Mouse (Mus musculus) heart, embryonic 12.5 days (tissue): ENCODE measurements at regions not wholly inside any gene's neighbourhood (a gene's known extent, or its start where the extent isn't known, plus 50 kb on each side); places are given as distances from the start of the nearest gene placed in this dataset.

ENCODE experiments used
- ATAC-seq: fragments of 200-750 bp; cut with Nextera tagmentation; 2 replicates; pipeline ENCODE4 v1.8.0; 2017; ENCODE audit warnings: moderate TSS enrichment, moderate library complexity; ENCODE audit not compliant: insufficient number of reproducible peaks, low FRiP score
- H3K27ac ChIP-seq: fragments of 300-500 bp; sonication (generic); 2 replicates; pipeline ENCODE4 v1.5.1; 2016; ENCODE audit warnings: mild to moderate bottlenecking, moderate library complexity; ENCODE audit not compliant: poor library complexity, severe bottlenecking
- H3K27me3 ChIP-seq: fragments of 300-500 bp; sonication (generic); replicated peaks from 2 replicates; pipeline ENCODE4 v1.6.1; 2016; ENCODE audit warnings: mild to moderate bottlenecking, moderate library complexity
- H3K36me3 ChIP-seq: fragments of 300-500 bp; sonication (generic); 2 replicates; pipeline ENCODE4 v1.6.1; 2016; ENCODE audit warnings: mild to moderate bottlenecking, moderate library complexity
- H3K4me1 ChIP-seq: fragments of 300-500 bp; sonication (generic); replicated peaks from 2 replicates; pipeline ENCODE4 v1.6.1; 2016; ENCODE audit warnings: mild to moderate bottlenecking
- H3K4me2 ChIP-seq: fragments of 300-500 bp; sonication (generic); 2 replicates; pipeline ENCODE4 v1.6.1; 2016; ENCODE audit warnings: mild to moderate bottlenecking, moderate library complexity
- H3K4me3 ChIP-seq: fragments of 300-500 bp; sonication (generic); 2 replicates; pipeline ENCODE4 v1.5.1; 2016; ENCODE audit warnings: mild to moderate bottlenecking
- H3K9ac ChIP-seq: fragments of 300-500 bp; sonication (generic); 2 replicates; pipeline ENCODE4 v1.6.1; 2016; ENCODE audit warnings: mild to moderate bottlenecking, moderate library complexity
- H3K9me3 ChIP-seq: fragments of 300-500 bp; sonication (generic); replicated peaks from 2 replicates; pipeline ENCODE4 v1.6.1; 2016; ENCODE audit warnings: mild to moderate bottlenecking, moderate library complexity
- WGBS: fragments of 180-500 bp; shearing (Covaris S2); methylation state at CpG from one replicate; pipeline ENCODE4 v1.1.7; 2016; 5-methylcytosine and 5-hydroxymethylcytosine counted together

- H3K9me3 ChIP-seq, result no peaks in the 10 kb centered on the region
- no peaks in the 10 kb centered on the region for H3K27me3 ChIP-seq
- WGBS, result 33% methylated on average over 2 of the region's 2 CpGs
These were observed 223.2 kb upstream of the Agtr1b start for GRCm38 (mm10) chr3:20590143-20590542.

GRCm38 (mm10) chr3:20551563-20551962, 184.6 kb upstream of the Agtr1b start:
- WGBS, result 43% methylated on average over 2 of the region's 2 CpGs
- Histone ChIP-seq H3K36me3 (no peaks in the 10 kb centered on the region), H3K27ac (no peak overlapping the region), H3K4me1 (no peaks in the 10 kb centered on the region), H3K9ac (no peak overlapping the region), H3K4me2 (no peak overlapping the region), H3K9me3 (no peaks in the 10 kb centered on the region), H3K27me3 (no peaks in the 10 kb centered on the region), H3K4me3 (no peak overlapping the region)
- ATAC-seq, result no peak

More at GRCm38 (mm10) chr3:20590143-20590542, 223.2 kb upstream of the Agtr1b start:
- Histone ChIP-seq H3K27ac (no peak overlapping the region), H3K36me3 (no peaks in the 10 kb centered on the region), H3K9ac (no peak overlapping the region), H3K4me2 (no peak overlapping the region), H3K4me1 (no peaks in the 10 kb centered on the region), H3K4me3 (no peak overlapping the region)
- ATAC-seq, result no peak

GRCm38 (mm10) chr3:20543991-20544390, 177.0 kb upstream of the Agtr1b start:
- no peak for ATAC-seq
- Histone ChIP-seq H3K27me3 (no peaks in the 10 kb centered on the region), H3K4me2 (no peak overlapping the region), H3K9ac (no peak overlapping the region), H3K27ac (no peak overlapping the region), H3K9me3 (no peaks in the 10 kb centered on the region; the same call in 1 of the 2 replicates), H3K4me1 (no peaks in the 10 kb centered on the region), H3K4me3 (no peak overlapping the region), H3K36me3 (no peaks in the 10 kb centered on the region)
- 64% methylated on average over 7 of the region's 7 CpGs for WGBS

GRCm38 (mm10) chr3:20538492-20539004, 171.6 kb upstream of the Agtr1b start:
- Histone ChIP-seq H3K36me3 (no peaks in the 10 kb centered on the region), H3K4me1 (no peaks in the 10 kb centered on the region), H3K4me3 (no peak overlapping the region), H3K9me3 (no peaks in the 10 kb centered on the region; the same call in none of the 2 replicates), H3K4me2 (no peak overlapping the region), H3K9ac (no peak overlapping the region), H3K27me3 (no peaks in the 10 kb centered on the region), H3K27ac (no peak overlapping the region)
- 75% methylated on average over 4 of the region's 4 CpGs for WGBS
- no peak for ATAC-seq

DNA sequence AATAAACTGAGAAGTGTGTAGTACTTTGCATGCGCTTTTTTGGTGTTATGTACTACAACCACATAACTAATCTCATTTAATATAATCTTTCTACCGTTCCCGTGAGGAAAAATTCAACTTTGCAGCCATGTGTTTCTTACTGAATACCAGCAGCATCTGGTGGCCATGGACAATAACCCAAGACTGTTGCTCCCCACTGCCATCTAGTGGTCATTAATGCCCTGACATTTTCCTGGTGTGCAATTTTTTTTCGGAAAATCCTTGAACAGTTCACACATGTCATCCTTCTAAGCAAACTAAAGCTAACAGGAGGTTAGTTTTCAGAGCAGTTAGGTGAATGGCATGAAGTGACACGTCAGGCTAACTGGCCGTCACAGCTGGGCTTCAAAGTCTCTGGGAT, 153.8 kb upstream of the Agtr1b start:
- H3K4me1 ChIP-seq, result no peaks in the 10 kb centered on the region
- no peak overlapping the region for H3K4me2 ChIP-seq
- H3K27ac ChIP-seq, result no peak overlapping the region
- no peak overlapping the region for H3K4me3 ChIP-seq
- H3K9ac ChIP-seq, result no peak overlapping the region
- H3K27me3 ChIP-seq, result no peaks in the 10 kb centered on the region
- WGBS, result 58% methylated on average over 6 of the region's 6 CpGs
- no peaks in the 10 kb centered on the region for H3K9me3 ChIP-seq
- no peak for ATAC-seq
- no peaks in the 10 kb centered on the region for H3K36me3 ChIP-seq

- WGBS, result 2% methylated on average over 2 of the region's 2 CpGs
These were observed 142.2 kb upstream of the Agtr1b start for GRCm38 (mm10) chr3:20509192-20509591.

DNA sequence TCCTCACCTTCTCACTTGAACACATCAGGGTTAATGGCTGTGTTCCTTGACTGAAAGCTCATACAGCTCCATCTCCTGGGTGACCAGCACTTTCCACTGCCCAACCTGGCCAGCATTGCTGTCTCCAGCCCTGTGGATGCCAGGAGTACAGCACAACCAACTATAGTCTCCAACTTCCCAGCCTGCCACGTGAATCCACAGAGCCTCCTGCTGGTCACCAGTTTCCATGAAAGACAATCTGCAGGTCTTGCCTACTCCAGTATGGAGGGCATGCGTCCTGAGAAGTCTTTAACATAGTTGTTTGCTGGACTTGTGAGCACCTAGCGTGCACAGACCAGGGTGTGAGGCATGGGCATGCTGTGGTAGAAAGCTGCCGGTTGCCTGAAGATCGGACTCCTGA, 138.6 kb upstream of the Agtr1b start:
- Histone ChIP-seq H3K36me3 (no peaks in the 10 kb centered on the region), H3K4me1 (no peaks in the 10 kb centered on the region), H3K9me3 (no peaks in the 10 kb centered on the region), H3K27ac (no peak overlapping the region), H3K27me3 (no peaks in the 10 kb centered on the region), H3K4me3 (no peak overlapping the region), H3K9ac (no peak overlapping the region), H3K4me2 (no peak overlapping the region)
- WGBS, result 86% methylated on average over 5 of the region's 5 CpGs
- ATAC-seq, result no peak

More at GRCm38 (mm10) chr3:20509192-20509591, 142.2 kb upstream of the Agtr1b start:
- no peaks in the 10 kb centered on the region for H3K36me3 ChIP-seq
- no peaks in the 10 kb centered on the region for H3K9me3 ChIP-seq
- no peak overlapping the region for H3K4me3 ChIP-seq
- H3K4me1 ChIP-seq, result 0 out of 2 replicates have a peak, but pooled peaks cover 4% of the 10 kb centered on the region
- H3K4me2 ChIP-seq, result no peak overlapping the region
- ATAC-seq, result 0 out of 2 replicates have a peak, but pooled peaks have one; percentile 18
- H3K9ac ChIP-seq, result no peak overlapping the region
- no peaks in the 10 kb centered on the region for H3K27me3 ChIP-seq
- no peak overlapping the region for H3K27ac ChIP-seq
